Mouse (Mus musculus) MEL (cell line): ENCODE data around the gene Tmem44. TPM values are rescaled to one million over a fixed set of nuclear protein-coding genes. Genes with fewer than 3 reads are reported as not detected.

Experiments used
- DNase-seq: peaks from one replicate; pipeline ENCODE4 v3.0.0; 2011; ENCODE audit warnings: low read depth, low spot score
- H3K27ac ChIP-seq: 2 replicates; pipeline ENCODE4 v1.5.1; 2012; ENCODE audit warnings: low read depth, mild to moderate bottlenecking, control low read depth, low read length, moderate library complexity; ENCODE audit not compliant: control insufficient read depth
- H3K27me3 ChIP-seq, 2 experiments: fragments of 150-350 bp in 1 of 2; sonication (generic) in 1 of 2; 2 replicates each; pipeline ENCODE4 v1.6.1; 2012; ENCODE audit warnings: low read length in 2 of 2, mild to moderate bottlenecking in 2 of 2, improper control_type of control experiment in 1 of 2, moderate library complexity in 1 of 2; ENCODE audit not compliant: insufficient read depth in 2 of 2, control insufficient read depth in 1 of 2
- H3K36me3 ChIP-seq, 2 experiments: 2 replicates each; pipeline ENCODE4 v1.6.1; 2012 to 2014; ENCODE audit warnings: low read length in 2 of 2, improper control_type of control experiment in 1 of 2, inconsistent platforms in 1 of 2, mild to moderate bottlenecking in 1 of 2; ENCODE audit not compliant: insufficient read depth in 2 of 2, control insufficient read depth in 1 of 2
- H3K4me1 ChIP-seq, 2 experiments: fragments of 150-350 bp in 1 of 2; sonication (generic) in 1 of 2; 2 replicates each; pipeline ENCODE4 v1.6.1; 2012; ENCODE audit warnings: low read length in 2 of 2, improper control_type of control experiment in 1 of 2, mild to moderate bottlenecking in 1 of 2; ENCODE audit not compliant: insufficient read depth in 2 of 2, control insufficient read depth in 1 of 2
- H3K4me3 ChIP-seq, 2 experiments: fragments of 150-350 bp in 1 of 2; sonication (generic) in 1 of 2; 2 replicates each; pipeline ENCODE4 v1.5.1; 2012; ENCODE audit warnings: low read depth in 2 of 2, low read length in 2 of 2, mild to moderate bottlenecking in 2 of 2, moderate library complexity in 2 of 2, control low read depth in 1 of 2, improper control_type of control experiment in 1 of 2; ENCODE audit not compliant: control insufficient read depth in 1 of 2, insufficient read depth in 1 of 2
- H3K79me2 ChIP-seq: 2 replicates; pipeline ENCODE4 v1.6.1; 2012; ENCODE audit warnings: mild to moderate bottlenecking, low read length, moderate library complexity; ENCODE audit not compliant: control insufficient read depth, poor library complexity, insufficient read depth
- H3K9ac ChIP-seq: 2 replicates; pipeline ENCODE4 v1.6.1; 2012; ENCODE audit warnings: low read depth, mild to moderate bottlenecking, control low read depth, low read length, moderate library complexity; ENCODE audit not compliant: control insufficient read depth, poor library complexity, severe bottlenecking
- H3K9me3 ChIP-seq: fragments of 150-350 bp; sonication (generic); replicated peaks from 2 replicates; pipeline ENCODE4 v1.6.1; 2012; ENCODE audit warnings: mild to moderate bottlenecking, low read length, improper control_type of control experiment, moderate library complexity; ENCODE audit not compliant: insufficient read depth
- CHD2 ChIP-seq: IDR thresholded peaks from 2 replicates; pipeline ENCODE4 v1.6.1; 2011; ENCODE audit warnings: low read length, improper control_type of control experiment
- ELF1 ChIP-seq: IDR thresholded peaks from 2 replicates; pipeline ENCODE4 v1.6.1; 2014; ENCODE audit warnings: low read depth, mild to moderate bottlenecking, inconsistent platforms, low read length, improper control_type of control experiment, moderate library complexity
- ETS1 ChIP-seq: IDR thresholded peaks from 2 replicates; pipeline ENCODE4 v1.6.1; 2012; ENCODE audit warnings: low read depth, mild to moderate bottlenecking, inconsistent platforms, low read length, improper control_type of control experiment, moderate library complexity
- HCFC1 ChIP-seq: IDR thresholded peaks from 2 replicates; pipeline ENCODE4 v1.6.1; 2012; ENCODE audit warnings: low read depth, mild to moderate bottlenecking, inconsistent platforms, low read length, improper control_type of control experiment, moderate library complexity
- MAFK ChIP-seq: IDR thresholded peaks from 2 replicates; pipeline ENCODE4 v1.6.1; 2011; ENCODE audit warnings: low read depth, mild to moderate bottlenecking, low read length, improper control_type of control experiment, borderline replicate concordance
- MAX ChIP-seq: IDR thresholded peaks from 2 replicates; pipeline ENCODE4 v1.6.1; 2011; ENCODE audit warnings: low read length, improper control_type of control experiment
- MYB ChIP-seq: IDR thresholded peaks from 2 replicates; pipeline ENCODE4 v1.6.1; 2011; ENCODE audit warnings: mild to moderate bottlenecking, low read depth, low read length, improper control_type of control experiment
- MYC ChIP-seq: IDR thresholded peaks from 2 replicates; pipeline ENCODE4 v1.6.1; 2011; ENCODE audit warnings: low read depth, mild to moderate bottlenecking, low read length, improper control_type of control experiment, moderate library complexity
- RAD21 ChIP-seq: IDR thresholded peaks from 2 replicates; pipeline ENCODE4 v1.6.1; 2011; ENCODE audit warnings: mild to moderate bottlenecking, low read depth, low read length, improper control_type of control experiment
- RCOR1 ChIP-seq: IDR thresholded peaks from 2 replicates; pipeline ENCODE4 v1.6.1; 2012; ENCODE audit warnings: low read depth, mild to moderate bottlenecking, inconsistent platforms, low read length, improper control_type of control experiment
- TAL1 ChIP-seq: IDR thresholded peaks from 2 replicates; pipeline ENCODE4 v1.6.1; 2012; ENCODE audit warnings: mild to moderate bottlenecking, inconsistent platforms, low read length, moderate library complexity, mixed read lengths
- TBP ChIP-seq: IDR thresholded peaks from 2 replicates; pipeline ENCODE4 v1.8.0; 2011; ENCODE audit warnings: low read depth, low read length, improper control_type of control experiment
- TCF12 ChIP-seq: IDR thresholded peaks from 2 replicates; pipeline ENCODE4 v1.6.1; 2014; ENCODE audit warnings: low read depth, mild to moderate bottlenecking, inconsistent platforms, low read length, improper control_type of control experiment, moderate library complexity
- UBTF ChIP-seq: IDR thresholded peaks from 2 replicates; pipeline ENCODE4 v1.6.1; 2012; ENCODE audit warnings: low read depth, mild to moderate bottlenecking, inconsistent platforms, low read length, improper control_type of control experiment, moderate library complexity, borderline replicate concordance; ENCODE audit not compliant: insufficient read depth
- USF1 ChIP-seq: IDR thresholded peaks from 2 replicates; pipeline ENCODE4 v1.6.1; 2014; ENCODE audit warnings: low read depth, mild to moderate bottlenecking, inconsistent platforms, low read length, improper control_type of control experiment, moderate library complexity
- USF2 ChIP-seq, 2 experiments: IDR thresholded peaks; 2 replicates each; pipeline ENCODE4 v1.6.1; 2011 to 2012; ENCODE audit warnings: improper control_type of control experiment in 2 of 2, low read length in 2 of 2, borderline replicate concordance in 1 of 2, inconsistent platforms in 1 of 2, low read depth in 1 of 2, mild to moderate bottlenecking in 1 of 2; ENCODE audit not compliant: insufficient read depth in 1 of 2
- ZC3H11A ChIP-seq: IDR thresholded peaks from 2 replicates; pipeline ENCODE4 v1.6.1; 2012; ENCODE audit warnings: low read depth, mild to moderate bottlenecking, inconsistent platforms, low read length, improper control_type of control experiment
- ZKSCAN1 ChIP-seq: IDR thresholded peaks from 2 replicates; pipeline ENCODE4 v1.6.1; 2012; ENCODE audit warnings: low read depth, mild to moderate bottlenecking, inconsistent platforms, low read length, improper control_type of control experiment, moderate library complexity
- ZMIZ1 ChIP-seq: IDR thresholded peaks from 2 replicates; pipeline ENCODE4 v1.6.1; 2012; ENCODE audit warnings: low read depth, mild to moderate bottlenecking, inconsistent platforms, low read length, improper control_type of control experiment, moderate library complexity
- ZNF384 ChIP-seq: IDR thresholded peaks from 2 replicates; pipeline ENCODE4 v1.6.1; 2012; ENCODE audit warnings: low read depth, mild to moderate bottlenecking, inconsistent platforms, low read length, improper control_type of control experiment
- polyA plus RNA-seq, 2 experiments: library from polyadenylated mRNA; stranded (reverse) in 1 of 2; unstranded in 1 of 2; fragments of >175 nt in 1 of 2; fragments of >200 nt in 1 of 2; gene quantifications; 2 replicates each; pipeline versions ENCODE4 v1.2.1 to v1.2.4; 2012; ENCODE audit warnings: low replicate concordance in 2 of 2, low read depth in 1 of 2; ENCODE audit not compliant: insufficient read length in 2 of 2, insufficient read depth in 1 of 2, missing spikeins in 1 of 2
- total RNA-seq: library from RNA; depleted of rRNA; stranded (reverse); fragments of 300-350 nt; gene quantifications from 2 replicates; pipeline ENCODE4 v1.2.3, GENCODE M21; 2012

Tmem44 gene
- total and polyA plus RNA-seq, 3 experiments: 0.50 to 1.4 TPM; not detected in 1

GRCm38 (mm10) chr16:30549966-30550747, 485 bp downstream of the Tmem44 start (continued):
- TF ChIP-seq MYC (no peak), HCFC1 (no peak), MYB (no peak)

DNA sequence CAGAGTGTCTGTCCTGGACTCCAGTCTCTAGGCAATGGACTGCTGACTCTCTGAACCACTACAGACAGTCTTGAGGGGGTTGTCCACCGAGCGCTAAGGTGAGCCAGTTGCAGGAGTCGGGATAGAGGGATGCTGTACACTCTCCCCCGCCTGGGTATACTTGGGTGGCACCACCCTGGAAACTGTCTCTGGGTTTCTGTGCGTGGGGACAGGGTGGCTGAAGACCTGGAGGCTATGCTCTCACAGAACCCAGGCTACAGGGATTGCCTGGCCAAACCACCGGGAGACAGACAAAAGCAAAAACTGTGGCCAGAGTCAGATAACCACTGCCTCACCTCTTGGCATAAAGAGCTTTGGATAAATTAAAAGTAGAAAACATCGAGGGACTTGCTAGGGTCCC, 1.1 kb downstream of the Tmem44 start:
- H3K4me1 ChIP-seq: peaks cover 4 to 18% of the 10 kb centered on the region in 2 experiments; a peak in 3 of 4 replicates
- H3K9ac ChIP-seq: no peak overlapping the region; the same call in 1 of the 2 replicates
- H3K27ac ChIP-seq: no peak overlapping the region
- DNase-seq: no peak
- H3K9me3 ChIP-seq: no peaks in the 10 kb centered on the region
- peak overlapping the region; percentile 70 to 97; a peak in 3 of 4 replicates for H3K4me3 ChIP-seq
- TF ChIP-seq ELF1 (no peak), ZKSCAN1 (no peak)
- TF ChIP-seq, all 39 proteins: peak for 0
- H3K79me2 ChIP-seq: no peaks in the 10 kb centered on the region
- no peaks in the 10 kb centered on the region for H3K27me3 ChIP-seq
- H3K36me3 ChIP-seq: no peaks in the 10 kb centered on the region

- no peak for DNase-seq
- H3K79me2 ChIP-seq: no peaks in the 10 kb centered on the region
- no peak overlapping the region for H3K4me3 ChIP-seq
- peaks cover 4 to 18% of the 10 kb centered on the region in 2 experiments; a peak in 3 of 4 replicates for H3K4me1 ChIP-seq
- no peaks in the 10 kb centered on the region for H3K9me3 ChIP-seq
- TF ChIP-seq TCF12 (no peak), TAL1 (no peak), USF2 (IDR thresholded peaks at IDR 0.05; ENCODE audit: borderline replicate concordance in 1 of 2, insufficient read depth in 1 of 2, low read depth in 1 of 2, low read length in 2 of 2) (no peak), USF1 (no peak), UBTF (no peak), ZMIZ1 (no peak), ZC3H11A (no peak), MAX (no peak), RCOR1 (no peak), ZNF384 (no peak), ETS1 (no peak), ZKSCAN1 (no peak), CHD2 (no peak), RAD21 (no peak), HCFC1 (no peak), TBP (no peak), MAFK (no peak)
- H3K36me3 ChIP-seq: no peaks in the 10 kb centered on the region
- H3K27me3 ChIP-seq: no peaks in the 10 kb centered on the region
- no peak overlapping the region for H3K27ac ChIP-seq
- H3K9ac ChIP-seq: no peak overlapping the region
Measured at GRCm38 (mm10) chr16:30548291-30548690, 2.4 kb downstream of the Tmem44 start.
